Mouse (Mus musculus) MEL (cell line): Measurements from ENCODE around the gene Ier2. TPM values are rescaled to one million over a fixed set of nuclear protein-coding genes. Genes with fewer than 3 reads are reported as not detected.

ENCODE experiments used
- DNase-seq: peaks from one replicate; pipeline ENCODE4 v3.0.0; 2011; ENCODE audit warnings: low read depth, low spot score
- H3K27ac ChIP-seq: 2 replicates; pipeline ENCODE4 v1.5.1; 2012; ENCODE audit warnings: low read depth, mild to moderate bottlenecking, control low read depth, low read length, moderate library complexity; ENCODE audit not compliant: control insufficient read depth
- H3K27me3 ChIP-seq, 2 experiments: fragments of 150-350 bp in 1 of 2; sonication (generic) in 1 of 2; 2 replicates each; pipeline ENCODE4 v1.6.1; 2012; ENCODE audit warnings: low read length in 2 of 2, mild to moderate bottlenecking in 2 of 2, improper control_type of control experiment in 1 of 2, moderate library complexity in 1 of 2; ENCODE audit not compliant: insufficient read depth in 2 of 2, control insufficient read depth in 1 of 2
- H3K36me3 ChIP-seq, 2 experiments: 2 replicates each; pipeline ENCODE4 v1.6.1; 2012 to 2014; ENCODE audit warnings: low read length in 2 of 2, improper control_type of control experiment in 1 of 2, inconsistent platforms in 1 of 2, mild to moderate bottlenecking in 1 of 2; ENCODE audit not compliant: insufficient read depth in 2 of 2, control insufficient read depth in 1 of 2
- H3K4me1 ChIP-seq, 2 experiments: fragments of 150-350 bp in 1 of 2; sonication (generic) in 1 of 2; 2 replicates each; pipeline ENCODE4 v1.6.1; 2012; ENCODE audit warnings: low read length in 2 of 2, improper control_type of control experiment in 1 of 2, mild to moderate bottlenecking in 1 of 2; ENCODE audit not compliant: insufficient read depth in 2 of 2, control insufficient read depth in 1 of 2
- H3K4me3 ChIP-seq, 2 experiments: fragments of 150-350 bp in 1 of 2; sonication (generic) in 1 of 2; 2 replicates each; pipeline ENCODE4 v1.5.1; 2012; ENCODE audit warnings: low read depth in 2 of 2, low read length in 2 of 2, mild to moderate bottlenecking in 2 of 2, moderate library complexity in 2 of 2, control low read depth in 1 of 2, improper control_type of control experiment in 1 of 2; ENCODE audit not compliant: control insufficient read depth in 1 of 2, insufficient read depth in 1 of 2
- H3K79me2 ChIP-seq: 2 replicates; pipeline ENCODE4 v1.6.1; 2012; ENCODE audit warnings: mild to moderate bottlenecking, low read length, moderate library complexity; ENCODE audit not compliant: control insufficient read depth, poor library complexity, insufficient read depth
- H3K9ac ChIP-seq: 2 replicates; pipeline ENCODE4 v1.6.1; 2012; ENCODE audit warnings: low read depth, mild to moderate bottlenecking, control low read depth, low read length, moderate library complexity; ENCODE audit not compliant: control insufficient read depth, poor library complexity, severe bottlenecking
- H3K9me3 ChIP-seq: fragments of 150-350 bp; sonication (generic); replicated peaks from 2 replicates; pipeline ENCODE4 v1.6.1; 2012; ENCODE audit warnings: mild to moderate bottlenecking, low read length, improper control_type of control experiment, moderate library complexity; ENCODE audit not compliant: insufficient read depth
- BHLHE40 ChIP-seq: IDR thresholded peaks from 2 replicates; pipeline ENCODE4 v1.6.1; 2012; ENCODE audit warnings: low read depth, mild to moderate bottlenecking, inconsistent platforms, low read length, improper control_type of control experiment, borderline replicate concordance
- CHD1 ChIP-seq: IDR thresholded peaks from 2 replicates; pipeline ENCODE4 v1.6.1; 2012; ENCODE audit warnings: low read depth, mild to moderate bottlenecking, inconsistent platforms, low read length, improper control_type of control experiment
- CTCF ChIP-seq, 3 experiments: IDR thresholded peaks in 2 of 3; conservative IDR thresholded peaks in 1 of 3; 2 replicates each; pipeline ENCODE4 v1.5.1; 2011 to 2012; ENCODE audit warnings: low read length in 3 of 3, low read depth in 2 of 3, mild to moderate bottlenecking in 2 of 3, improper control_type of control experiment in 1 of 3, inconsistent platforms in 1 of 3, mixed read lengths in 1 of 3, moderate library complexity in 1 of 3; ENCODE audit not compliant: control insufficient read depth in 1 of 3, insufficient read depth in 1 of 3, poor library complexity in 1 of 3, severe bottlenecking in 1 of 3
- EP300 ChIP-seq, 2 experiments: IDR thresholded peaks; 2 replicates each; pipeline ENCODE4 v1.6.1; 2011; ENCODE audit warnings: improper control_type of control experiment in 2 of 2, low read length in 2 of 2, low read depth in 1 of 2, mild to moderate bottlenecking in 1 of 2
- ETS1 ChIP-seq: IDR thresholded peaks from 2 replicates; pipeline ENCODE4 v1.6.1; 2012; ENCODE audit warnings: low read depth, mild to moderate bottlenecking, inconsistent platforms, low read length, improper control_type of control experiment, moderate library complexity
- GABPA ChIP-seq: IDR thresholded peaks from 2 replicates; pipeline ENCODE4 v1.6.1; 2012; ENCODE audit warnings: low read depth, mild to moderate bottlenecking, inconsistent platforms, low read length, improper control_type of control experiment, moderate library complexity
- GATA1 ChIP-seq: IDR thresholded peaks from 2 replicates; pipeline ENCODE4 v1.6.1; 2011; ENCODE audit warnings: low read depth, low read length, improper control_type of control experiment
- HCFC1 ChIP-seq: IDR thresholded peaks from 2 replicates; pipeline ENCODE4 v1.6.1; 2012; ENCODE audit warnings: low read depth, mild to moderate bottlenecking, inconsistent platforms, low read length, improper control_type of control experiment, moderate library complexity
- KAT2A ChIP-seq: conservative IDR thresholded peaks from 2 replicates; pipeline ENCODE4 v1.6.1; 2012; ENCODE audit warnings: low read depth, low read length, improper control_type of control experiment, inconsistent platforms
- MAFK ChIP-seq: IDR thresholded peaks from 2 replicates; pipeline ENCODE4 v1.6.1; 2011; ENCODE audit warnings: low read depth, mild to moderate bottlenecking, low read length, improper control_type of control experiment, borderline replicate concordance
- MEF2A ChIP-seq: IDR thresholded peaks from 2 replicates; pipeline ENCODE4 v1.6.1; 2014; ENCODE audit warnings: low read depth, mild to moderate bottlenecking, inconsistent platforms, low read length, improper control_type of control experiment; ENCODE audit not compliant: poor library complexity, insufficient replicate concordance, severe bottlenecking; ENCODE audit errors: extremely low read depth
- MXI1 ChIP-seq: IDR thresholded peaks from 2 replicates; pipeline ENCODE4 v1.6.1; 2011; ENCODE audit warnings: mild to moderate bottlenecking, low read depth, low read length, improper control_type of control experiment
- MYC ChIP-seq: IDR thresholded peaks from 2 replicates; pipeline ENCODE4 v1.6.1; 2011; ENCODE audit warnings: low read depth, mild to moderate bottlenecking, low read length, improper control_type of control experiment, moderate library complexity
- NELFE ChIP-seq: IDR thresholded peaks from 2 replicates; pipeline ENCODE4 v1.6.1; 2011; ENCODE audit warnings: low read depth, low read length, improper control_type of control experiment
- POLR2A ChIP-seq, 2 experiments: IDR thresholded peaks; 2 replicates each; pipeline ENCODE4 v1.6.1; 2011 to 2012; ENCODE audit warnings: low read length in 2 of 2, mild to moderate bottlenecking in 2 of 2, control low read depth in 1 of 2, improper control_type of control experiment in 1 of 2, low read depth in 1 of 2, moderate library complexity in 1 of 2; ENCODE audit not compliant: control insufficient read depth in 1 of 2, insufficient read depth in 1 of 2, poor library complexity in 1 of 2
- RCOR1 ChIP-seq: IDR thresholded peaks from 2 replicates; pipeline ENCODE4 v1.6.1; 2012; ENCODE audit warnings: low read depth, mild to moderate bottlenecking, inconsistent platforms, low read length, improper control_type of control experiment
- SIN3A ChIP-seq: IDR thresholded peaks from 2 replicates; pipeline ENCODE4 v1.6.1; 2012; ENCODE audit warnings: low read length, improper control_type of control experiment, inconsistent platforms
- SMC3 ChIP-seq: IDR thresholded peaks from 2 replicates; pipeline ENCODE4 v1.6.1; 2011; ENCODE audit warnings: low read depth, low read length, improper control_type of control experiment
- TAL1 ChIP-seq: IDR thresholded peaks from 2 replicates; pipeline ENCODE4 v1.6.1; 2012; ENCODE audit warnings: mild to moderate bottlenecking, inconsistent platforms, low read length, moderate library complexity, mixed read lengths
- TBP ChIP-seq: IDR thresholded peaks from 2 replicates; pipeline ENCODE4 v1.8.0; 2011; ENCODE audit warnings: low read depth, low read length, improper control_type of control experiment
- TCF12 ChIP-seq: IDR thresholded peaks from 2 replicates; pipeline ENCODE4 v1.6.1; 2014; ENCODE audit warnings: low read depth, mild to moderate bottlenecking, inconsistent platforms, low read length, improper control_type of control experiment, moderate library complexity
- USF1 ChIP-seq: IDR thresholded peaks from 2 replicates; pipeline ENCODE4 v1.6.1; 2014; ENCODE audit warnings: low read depth, mild to moderate bottlenecking, inconsistent platforms, low read length, improper control_type of control experiment, moderate library complexity
- ZKSCAN1 ChIP-seq: IDR thresholded peaks from 2 replicates; pipeline ENCODE4 v1.6.1; 2012; ENCODE audit warnings: low read depth, mild to moderate bottlenecking, inconsistent platforms, low read length, improper control_type of control experiment, moderate library complexity
- ZMIZ1 ChIP-seq: IDR thresholded peaks from 2 replicates; pipeline ENCODE4 v1.6.1; 2012; ENCODE audit warnings: low read depth, mild to moderate bottlenecking, inconsistent platforms, low read length, improper control_type of control experiment, moderate library complexity
- ZNF384 ChIP-seq: IDR thresholded peaks from 2 replicates; pipeline ENCODE4 v1.6.1; 2012; ENCODE audit warnings: low read depth, mild to moderate bottlenecking, inconsistent platforms, low read length, improper control_type of control experiment
- polyA plus RNA-seq, 2 experiments: library from polyadenylated mRNA; stranded (reverse) in 1 of 2; unstranded in 1 of 2; fragments of >175 nt in 1 of 2; fragments of >200 nt in 1 of 2; gene quantifications; 2 replicates each; pipeline versions ENCODE4 v1.2.1 to v1.2.4; 2012; ENCODE audit warnings: low replicate concordance in 2 of 2, low read depth in 1 of 2; ENCODE audit not compliant: insufficient read length in 2 of 2, insufficient read depth in 1 of 2, missing spikeins in 1 of 2
- total RNA-seq: library from RNA; depleted of rRNA; stranded (reverse); fragments of 300-350 nt; gene quantifications from 2 replicates; pipeline ENCODE4 v1.2.3, GENCODE M21; 2012

Ier2 gene
- total and polyA plus RNA-seq, 3 experiments, result 22.5 to 258 (median 37.7) TPM

- H3K79me2 ChIP-seq, result no peaks in the 10 kb centered on the region
- no peaks in the 10 kb centered on the region for H3K27me3 ChIP-seq
- peak overlapping the region; percentile 27; the same call in 1 of the 2 replicates for H3K9ac ChIP-seq
- H3K9me3 ChIP-seq, result no peaks in the 10 kb centered on the region
- peaks cover 0 to 2% of the 10 kb centered on the region in 2 experiments; a peak in 2 of 4 replicates for H3K36me3 ChIP-seq
- DNase-seq, result peak; percentile 94
- peaks cover 0 to 9% of the 10 kb centered on the region in 2 experiments; a peak in 3 of 4 replicates for H3K4me1 ChIP-seq
- peak overlapping the region; percentile 39 for H3K27ac ChIP-seq
- peak overlapping the region; percentile 35 to 49 for H3K4me3 ChIP-seq
- TF ChIP-seq CTCF (IDR thresholded peaks at IDR 0.05 in 2 of 3, conservative IDR thresholded peaks at IDR 0.05 in 1 of 3; ENCODE audit: control insufficient read depth in 1 of 3, insufficient read depth in 1 of 3, low read depth in 2 of 3, low read length in 3 of 3, poor library complexity in 1 of 3, severe bottlenecking in 1 of 3), result no peak
- no peak for TF ChIP-seq BHLHE40
- no peak for TF ChIP-seq MEF2A
- TF ChIP-seq MYC, result 0 out of 2 replicates have a peak, but pooled peaks have one; percentile 2
- no peak for TF ChIP-seq KAT2A
- TF ChIP-seq TBP, result peak; percentile 48
- TF ChIP-seq CHD1, result no peak
- 0 out of 2 replicates have a peak, but pooled peaks have one; percentile 23 for TF ChIP-seq ETS1
- peak; percentile 58; the same call in 1 of the 2 replicates for TF ChIP-seq RCOR1
- no peak for TF ChIP-seq ZNF384
- peak; percentile 34; the same call in 1 of the 2 replicates for TF ChIP-seq TCF12
- peak; percentile 78 for TF ChIP-seq GATA1
- peak in 1 of 2 experiments; percentile 35; a peak in 1 of 4 replicates for TF ChIP-seq POLR2A (IDR thresholded peaks at IDR 0.05; ENCODE audit: control insufficient read depth in 1 of 2, insufficient read depth in 1 of 2, low read depth in 1 of 2, low read length in 2 of 2, poor library complexity in 1 of 2)
- peak; percentile 69 for TF ChIP-seq SIN3A
- peak; percentile 39 for TF ChIP-seq TAL1
- peak; percentile 33; the same call in 1 of the 2 replicates for TF ChIP-seq MXI1
These were observed 15.2 kb downstream of the Ier2 start for GRCm38 (mm10) chr8:84647461-84647901.

- H3K4me1 ChIP-seq, result peaks cover 0 to 15% of the 10 kb centered on the region in 2 experiments; a peak in 3 of 4 replicates
- no peaks in the 10 kb centered on the region for H3K79me2 ChIP-seq
- no peak overlapping the region; the same call in 1 of the 2 replicates for H3K9ac ChIP-seq
- TF ChIP-seq MAFK, result no peak
- TF ChIP-seq EP300 (IDR thresholded peaks at IDR 0.05; ENCODE audit: low read depth in 1 of 2, low read length in 2 of 2), result 0 out of 4 replicates have a peak, but pooled peaks of 1 of the 2 experiments have one; percentile 10
- TF ChIP-seq SIN3A, result no peak
- no peak for TF ChIP-seq ZKSCAN1
- 0 out of 2 replicates have a peak, but pooled peaks have one; percentile 18 for TF ChIP-seq USF1
- TF ChIP-seq SMC3, result peak; percentile 15; the same call in 1 of the 2 replicates
- no peak for TF ChIP-seq HCFC1
- TF ChIP-seq NELFE, result no peak
- TF ChIP-seq ZMIZ1, result no peak
- TF ChIP-seq GABPA, result no peak
- peak; percentile 22 to 41 (median 36); a peak in 5 of 6 replicates for TF ChIP-seq CTCF (IDR thresholded peaks at IDR 0.05 in 2 of 3, conservative IDR thresholded peaks at IDR 0.05 in 1 of 3; ENCODE audit: control insufficient read depth in 1 of 3, insufficient read depth in 1 of 3, low read depth in 2 of 3, low read length in 3 of 3, poor library complexity in 1 of 3, severe bottlenecking in 1 of 3)
- peak; percentile 73 for DNase-seq
- peaks cover 0 to 9% of the 10 kb centered on the region in 2 experiments; a peak in 2 of 4 replicates for H3K36me3 ChIP-seq
- peak overlapping the region; percentile 39; the same call in 1 of the 2 replicates for H3K27ac ChIP-seq
- no peaks in the 10 kb centered on the region for H3K9me3 ChIP-seq
- peak overlapping the region; percentile 35 to 49 for H3K4me3 ChIP-seq
- H3K27me3 ChIP-seq, result no peaks in the 10 kb centered on the region
These were observed 15.9 kb downstream of the Ier2 start for GRCm38 (mm10) chr8:84646800-84647199.
